Mouse (Mus musculus) lung, postnatal 0 days (tissue): ENCODE data around the gene Gm21992.

Experiments used
- CTCF ChIP-seq: IDR thresholded peaks from 2 replicates; pipeline ENCODE4 v1.5.1; 2016; ENCODE audit warnings: antibody characterized with exemption, mild to moderate bottlenecking
- EP300 ChIP-seq: IDR thresholded peaks from 2 replicates; pipeline ENCODE4 v1.6.1; 2016; ENCODE audit warnings: antibody characterized with exemption, mild to moderate bottlenecking, control low read depth

DNA sequence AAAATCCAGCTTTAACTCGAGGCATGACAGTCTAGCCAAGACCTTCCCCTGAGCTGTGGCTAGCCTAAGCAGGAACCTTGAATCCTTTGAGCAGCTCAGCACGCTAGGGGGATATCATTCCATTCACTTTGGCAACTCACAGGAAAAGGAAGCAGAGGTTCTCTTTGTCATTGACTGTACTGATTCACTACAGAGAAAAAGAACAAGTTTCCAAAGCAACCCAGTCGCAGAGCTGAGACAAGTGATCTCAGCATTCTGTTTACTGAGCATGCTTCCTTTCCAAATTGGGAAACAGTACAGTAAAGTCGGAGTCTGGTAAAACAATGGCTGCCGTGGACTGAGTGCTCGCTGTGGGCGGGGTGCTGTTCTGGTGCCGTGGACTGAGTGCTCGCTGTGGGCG is 102.6 kb downstream of the Gm21992 start:
- TF ChIP-seq EP300 (no peak), CTCF (no peak)
